Comparison of ENCODE assay signal across 11 mouse cellular contexts in the genomic region with DNA sequence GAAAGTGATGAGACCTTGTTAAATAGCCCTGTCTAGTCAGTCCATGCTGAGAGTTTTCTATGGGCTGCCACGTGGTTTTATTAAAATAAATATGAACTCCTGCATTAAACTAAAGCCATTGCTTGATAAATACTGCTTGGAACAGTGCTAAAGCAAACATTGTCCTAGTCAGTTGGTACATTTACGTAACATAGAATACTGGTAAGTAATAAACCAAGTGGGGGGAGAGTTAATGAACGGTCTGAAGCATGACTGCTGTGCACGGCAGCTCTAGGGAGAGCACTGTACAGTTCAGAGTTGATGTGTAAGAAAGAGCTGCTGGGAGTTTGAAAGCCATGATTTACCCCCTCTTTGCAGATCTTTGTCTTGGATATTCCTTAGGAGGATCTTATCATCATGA. TPM values are rescaled to one million over a fixed set of nuclear protein-coding genes. Genes with fewer than 3 reads are reported as not detected.
DNase-seq lines count a peak whose midpoint lies in the region; ATAC-seq and TF ChIP-seq lines count a peak whose summit lies in the region.
"Had no signal": no experiment of that assay in that cellular context is flagged by ENCODE, and none has a peak within 500 bp of the region (broad histone marks: within the 10 kb centered on the region; RNA-seq: fewer than 3 reads in every experiment).

No protein-coding gene starts in this region.

- H3K9me3 ChIP-seq in lung, embryonic 16.5 days (ENCODE audit: control insufficient read depth, low read length) = no peaks in the 10 kb centered on the region
- no peaks in the 10 kb centered on the region for H3K9me3 ChIP-seq in forebrain, embryonic 15.5 days
- H3K9me3 ChIP-seq in hindbrain, postnatal 0 days (ENCODE audit: low read length) = no peaks in the 10 kb centered on the region
- no peaks in the 10 kb centered on the region for H3K9me3 ChIP-seq in stomach, embryonic 14.5 days (ENCODE audit: control insufficient read depth, low read depth, low read length)
- H3K9me3 ChIP-seq: heart, embryonic 12.5 days; limb, embryonic 12.5 days had no signal

- TF ChIP-seq CTCF in hindbrain, postnatal 0 days (IDR thresholded peaks at IDR 0.05; ENCODE audit: low read depth) = no peak

- no peak overlapping the region for H3K4me3 ChIP-seq in lung, embryonic 16.5 days (ENCODE audit: low read length)
- no peak overlapping the region for H3K4me3 ChIP-seq in forebrain, embryonic 15.5 days
- no peak overlapping the region for H3K4me3 ChIP-seq in hindbrain, postnatal 0 days (ENCODE audit: low read length)
- no peak overlapping the region for H3K4me3 ChIP-seq in stomach, embryonic 14.5 days (ENCODE audit: low read depth, low read length)
- H3K4me3 ChIP-seq: gastrocnemius, adult 2 months; heart, embryonic 12.5 days; limb, embryonic 12.5 days had no signal

- peaks cover 21% of the 10 kb centered on the region for H3K4me1 ChIP-seq in lung, embryonic 16.5 days (replicated peaks; ENCODE audit: control insufficient read depth, insufficient read depth, low read length)
- H3K4me1 ChIP-seq in forebrain, embryonic 15.5 days = peaks cover 38% of the 10 kb centered on the region
- H3K4me1 ChIP-seq in hindbrain, postnatal 0 days (ENCODE audit: insufficient read depth, low read length) = peaks cover 17% of the 10 kb centered on the region
- peaks cover 31% of the 10 kb centered on the region for H3K4me1 ChIP-seq in stomach, embryonic 14.5 days (ENCODE audit: control insufficient read depth, insufficient read depth, low read length)

- ATAC-seq in lung, embryonic 16.5 days (ENCODE audit: low read depth) = 0 out of 2 replicates have a peak, but pooled peaks have one; percentile 26
- no peak; the same call in 1 of the 2 replicates for ATAC-seq in forebrain, embryonic 15.5 days (replicated peaks)
- ATAC-seq in hindbrain, postnatal 0 days = no peak
- peak; percentile 59; the same call in 1 of the 2 replicates for ATAC-seq in stomach, embryonic 14.5 days (ENCODE audit: insufficient number of reproducible peaks, insufficient read depth, low FRiP score, low read depth)

- no peak for DNase-seq in lung, postnatal 10 days
- DNase-seq in hindbrain, postnatal 0 days (ENCODE audit: low spot score) = no peak
- no peak for DNase-seq in right cerebral cortex, postnatal 10 days (ENCODE audit: low spot score in 2 of 2)
- no peak for DNase-seq in frontal cortex, postnatal 10 days (ENCODE audit: low spot score in 2 of 2)
- DNase-seq: cerebellum, adult 8-10 months; gastrocnemius, adult 2 months had no signal

- 40% methylated on average over 4 of the region's 4 CpGs for WGBS in lung, embryonic 16.5 days
- 29% methylated on average over 4 of the region's 4 CpGs for WGBS in forebrain, embryonic 15.5 days
- 30% methylated on average over 4 of the region's 4 CpGs for WGBS in hindbrain, postnatal 0 days
- WGBS in stomach, embryonic 14.5 days = 22% methylated on average over 4 of the region's 4 CpGs

- no peak overlapping the region for H3K9ac ChIP-seq in lung, embryonic 16.5 days (ENCODE audit: low read length)
- no peak overlapping the region for H3K9ac ChIP-seq in forebrain, embryonic 15.5 days (replicated peaks)
- no peak overlapping the region for H3K9ac ChIP-seq in hindbrain, postnatal 0 days (replicated peaks; ENCODE audit: low read length)
- H3K9ac ChIP-seq in stomach, embryonic 14.5 days (replicated peaks; ENCODE audit: low read depth, low read length) = no peak overlapping the region
- H3K9ac ChIP-seq: heart, embryonic 12.5 days; limb, embryonic 12.5 days had no signal

- no peaks in the 10 kb centered on the region; the same call in 1 of the 2 replicates for H3K36me3 ChIP-seq in lung, embryonic 16.5 days (ENCODE audit: control insufficient read depth, insufficient read depth, low read length)
- H3K36me3 ChIP-seq in forebrain, embryonic 15.5 days = no peaks in the 10 kb centered on the region
- H3K36me3 ChIP-seq in hindbrain, postnatal 0 days (ENCODE audit: insufficient read depth, low read length) = no peaks in the 10 kb centered on the region
- H3K36me3 ChIP-seq in stomach, embryonic 14.5 days (ENCODE audit: control insufficient read depth, insufficient read depth, low read length) = no peaks in the 10 kb centered on the region
- H3K36me3 ChIP-seq: limb, embryonic 12.5 days had no signal

- H3K27me3 ChIP-seq in lung, embryonic 16.5 days (ENCODE audit: control insufficient read depth, insufficient read depth, low read depth, low read length) = no peaks in the 10 kb centered on the region
- no peaks in the 10 kb centered on the region for H3K27me3 ChIP-seq in forebrain, embryonic 15.5 days
- no peaks in the 10 kb centered on the region for H3K27me3 ChIP-seq in hindbrain, postnatal 0 days (ENCODE audit: insufficient read depth, low read length)
- H3K27me3 ChIP-seq in stomach, embryonic 14.5 days (ENCODE audit: control insufficient read depth, insufficient read depth, low read length) = no peaks in the 10 kb centered on the region
- H3K27me3 ChIP-seq: heart, embryonic 12.5 days; limb, embryonic 12.5 days had no signal

- no peak overlapping the region for H3K4me2 ChIP-seq in lung, embryonic 16.5 days (ENCODE audit: low read depth, low read length)
- no peak overlapping the region for H3K4me2 ChIP-seq in forebrain, embryonic 15.5 days (replicated peaks)
- no peak overlapping the region for H3K4me2 ChIP-seq in hindbrain, postnatal 0 days (ENCODE audit: low read depth, low read length)
- H3K4me2 ChIP-seq in stomach, embryonic 14.5 days (replicated peaks; ENCODE audit: low read depth, low read length) = no peak overlapping the region
- H3K4me2 ChIP-seq: heart, embryonic 12.5 days; limb, embryonic 12.5 days had no signal

- H3K27ac ChIP-seq in lung, embryonic 16.5 days (ENCODE audit: low read length) = no peak overlapping the region
- peak overlapping the region; percentile 67 for H3K27ac ChIP-seq in forebrain, embryonic 15.5 days (replicated peaks)
- H3K27ac ChIP-seq in hindbrain, postnatal 0 days = peak overlapping the region; percentile 65
- peak overlapping the region; percentile 52; the same call in 1 of the 2 replicates for H3K27ac ChIP-seq in stomach, embryonic 14.5 days (ENCODE audit: low read length)
- H3K27ac ChIP-seq: limb, embryonic 12.5 days had no signal

RNA-seq across cellular contexts. Expression of gene Psmd6, which starts 49.3 kb away (rescaled TPM):
- 205 and 209 TPM in 2 replicates for polyA plus RNA-seq in lung, embryonic 16.5 days (2015; fragmentation: Nextera tagmentation; extraction: Ambion mirVana)
- 280 and 283 TPM in 2 replicates for polyA plus RNA-seq in forebrain, embryonic 15.5 days (2015; fragmentation: Nextera tagmentation; extraction: Ambion mirVana)
- 101 and 105 TPM in 2 replicates for total RNA-seq in hindbrain, postnatal 0 days (2014; rRNA removed)
- 233 and 235 TPM in 2 replicates for polyA plus RNA-seq in hindbrain, postnatal 0 days (2015; fragmentation: Nextera tagmentation; extraction: Ambion mirVana)
- polyA plus RNA-seq in stomach, embryonic 14.5 days (2014; fragmentation: Nextera tagmentation; extraction: Ambion mirVana) = 209 and 237 TPM in 2 replicates

Comparison
In these comparisons a context has a peak if more than half of its experiments do, and no peak if none do; other contexts are left out.
1. ATAC-seq: peak in lung, embryonic 16.5 days (single experiment) and stomach, embryonic 14.5 days (single experiment); none in forebrain, embryonic 15.5 days (single experiment) and hindbrain, postnatal 0 days (single experiment).